Mouse (Mus musculus) bone marrow macrophage, adult 2 months (primary cell): ENCODE results near the gene Suds3. TPM values are rescaled to one million over a fixed set of nuclear protein-coding genes. Genes with fewer than 3 reads are reported as not detected.

Experiments
- H3K27ac ChIP-seq: 2 replicates; pipeline ENCODE4 v1.5.1; 2012; ENCODE audit warnings: low read depth, low read length; ENCODE audit not compliant: insufficient read depth
- H3K4me1 ChIP-seq: 2 replicates; pipeline ENCODE4 v1.6.1; 2012; ENCODE audit warnings: low read length; ENCODE audit not compliant: control insufficient read depth, insufficient read depth
- H3K4me3 ChIP-seq: 2 replicates; pipeline ENCODE4 v1.5.1; 2012; ENCODE audit warnings: mild to moderate bottlenecking, low read length, moderate library complexity; ENCODE audit not compliant: insufficient read depth
- CTCF ChIP-seq: IDR thresholded peaks from 2 replicates; pipeline ENCODE4 v1.5.1; 2012; ENCODE audit warnings: low read depth, mild to moderate bottlenecking, low read length, moderate library complexity
- POLR2A ChIP-seq: IDR thresholded peaks from 2 replicates; pipeline ENCODE4 v1.6.1; 2012; ENCODE audit warnings: mild to moderate bottlenecking, low read depth, low read length, borderline replicate concordance
- polyA plus RNA-seq: library from polyadenylated mRNA; stranded (reverse); fragments of >200 nt; gene quantifications from 2 replicates; pipeline ENCODE4 v1.2.4, GENCODE M21; 2012; ENCODE audit not compliant: missing spikeins, insufficient read depth, insufficient read length

The Suds3 gene
- polyA plus RNA-seq, 1 experiment, result 51.4 TPM

DNA sequence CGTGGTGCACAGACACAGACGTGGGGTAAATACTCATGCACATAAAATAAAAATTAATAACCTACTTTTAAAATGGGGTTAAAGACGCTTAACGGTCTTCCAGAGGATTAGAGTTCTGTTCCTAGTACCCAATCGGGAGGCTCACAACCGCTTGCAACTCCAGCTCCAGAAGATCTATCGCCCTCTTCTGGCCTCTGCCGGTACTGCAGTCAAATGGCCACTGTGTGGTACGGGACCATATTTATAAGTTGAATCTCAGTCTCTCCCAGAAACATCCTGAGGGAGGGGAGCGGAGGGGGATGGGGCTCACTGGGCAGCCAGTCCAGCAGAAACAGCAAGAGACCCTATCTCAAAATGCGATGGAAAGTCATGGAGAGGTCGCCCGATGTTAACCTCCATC lies 47.7 kb downstream of the Suds3 start:
- TF ChIP-seq CTCF (peak; percentile 77), POLR2A (no peak)
- H3K27ac ChIP-seq, result no peak overlapping the region
- H3K4me1 ChIP-seq, result 0 out of 2 replicates have a peak, but pooled peaks cover 2% of the 10 kb centered on the region
- no peak overlapping the region for H3K4me3 ChIP-seq

DNA sequence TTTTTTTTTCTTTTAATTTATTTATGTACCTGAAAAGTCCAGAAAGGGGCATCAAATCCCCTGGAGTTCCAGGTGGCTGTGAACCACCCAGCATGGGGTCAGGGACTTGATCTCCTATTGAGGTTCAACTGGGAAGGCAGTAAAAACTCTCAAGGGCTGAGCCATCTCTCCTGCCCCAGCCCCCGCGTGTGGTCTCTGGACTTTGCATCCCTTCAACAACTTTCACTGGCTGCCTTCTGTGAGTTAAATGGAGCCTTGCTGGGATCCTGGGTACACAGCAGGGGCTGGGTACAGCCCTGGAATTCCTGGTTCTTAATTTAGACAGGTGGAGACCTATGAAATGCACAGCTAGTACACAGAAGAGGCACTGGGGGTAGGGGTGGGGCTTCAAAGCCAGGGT lies 54.7 kb downstream of the Suds3 start:
- no peak for TF ChIP-seq CTCF
- no peaks in the 10 kb centered on the region for H3K4me1 ChIP-seq
- no peak overlapping the region for H3K27ac ChIP-seq
- H3K4me3 ChIP-seq, result no peak overlapping the region

DNA sequence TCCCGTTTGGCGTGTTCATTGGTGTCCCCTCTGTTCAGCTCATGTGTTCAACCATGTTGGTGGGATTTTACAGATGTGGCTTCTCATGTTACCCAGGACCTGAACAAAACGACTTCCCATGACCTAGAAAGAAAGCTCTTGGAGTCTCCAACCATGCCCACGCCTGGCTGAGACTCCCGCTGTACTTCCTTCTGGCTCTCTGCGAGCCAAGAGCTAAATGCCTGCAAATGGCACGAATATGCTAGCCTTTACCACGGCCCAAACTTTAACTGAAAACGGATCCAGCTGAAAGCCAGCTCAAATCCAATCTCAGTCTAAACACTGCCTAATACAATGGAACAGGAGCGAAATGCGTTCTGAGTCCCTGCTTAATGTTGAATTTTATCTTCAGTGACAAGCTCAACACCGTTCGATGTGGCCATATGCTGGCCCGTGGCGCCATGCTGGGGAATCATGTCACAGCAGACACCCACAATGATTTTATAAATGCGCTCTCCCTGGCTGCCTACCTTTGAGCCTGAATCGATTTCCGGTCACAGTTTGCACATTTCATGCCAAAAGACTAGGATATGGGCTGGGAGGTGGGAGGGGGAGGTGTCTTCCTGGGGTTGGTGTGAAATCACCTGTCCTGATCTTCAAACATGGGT lies 55.3 kb downstream of the Suds3 start:
- Histone ChIP-seq H3K4me1 (no peaks in the 10 kb centered on the region), H3K4me3 (no peak overlapping the region), H3K27ac (no peak overlapping the region)
- TF ChIP-seq CTCF, result no peak
- no peak for TF ChIP-seq POLR2A

DNA sequence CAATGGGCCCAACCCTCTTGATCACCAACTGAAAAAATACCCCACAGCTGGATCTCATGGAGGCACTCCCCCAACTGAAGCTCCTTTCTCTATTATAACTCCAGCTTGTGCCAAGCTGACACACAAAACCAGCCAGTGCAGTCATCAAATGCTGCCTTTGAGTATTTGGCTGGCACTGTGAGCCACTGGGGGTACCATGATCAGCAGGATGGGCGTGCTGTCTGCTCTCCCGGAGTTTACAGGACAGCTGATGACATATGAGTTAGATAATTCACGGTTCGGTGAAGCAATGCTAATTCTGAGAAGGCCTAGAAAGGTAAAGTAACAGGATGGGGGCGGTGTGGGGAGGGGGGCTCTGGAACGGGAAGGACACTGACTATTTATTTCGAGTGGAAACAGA lies 66.0 kb downstream of the Suds3 start:
- Histone ChIP-seq H3K4me1 (no peaks in the 10 kb centered on the region), H3K27ac (no peak overlapping the region), H3K4me3 (no peak overlapping the region)
- TF ChIP-seq POLR2A, result no peak
- no peak for TF ChIP-seq CTCF

DNA sequence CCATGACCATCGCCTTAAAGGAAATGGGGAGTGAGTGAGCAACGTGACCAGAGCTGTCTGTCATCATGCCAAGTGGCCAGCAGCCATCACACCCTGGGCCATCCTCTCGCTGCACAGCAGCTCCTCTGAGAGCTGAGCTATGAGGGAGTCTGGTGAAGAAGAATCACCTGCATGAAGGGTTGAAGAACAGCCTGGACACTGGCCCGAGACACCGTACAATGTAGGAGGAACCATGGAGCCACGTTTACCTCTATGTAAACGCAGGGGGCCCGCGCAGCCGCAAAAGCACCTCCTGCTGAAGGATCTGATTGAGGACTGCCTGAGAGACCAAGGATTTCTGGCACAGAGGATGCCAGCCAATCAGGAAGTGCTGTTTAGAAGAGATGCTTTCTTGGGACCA lies 70.8 kb downstream of the Suds3 start:
- TF ChIP-seq POLR2A (no peak), CTCF (no peak)
- H3K4me1 ChIP-seq, result no peaks in the 10 kb centered on the region
- H3K27ac ChIP-seq, result no peak overlapping the region
- H3K4me3 ChIP-seq, result no peak overlapping the region

DNA sequence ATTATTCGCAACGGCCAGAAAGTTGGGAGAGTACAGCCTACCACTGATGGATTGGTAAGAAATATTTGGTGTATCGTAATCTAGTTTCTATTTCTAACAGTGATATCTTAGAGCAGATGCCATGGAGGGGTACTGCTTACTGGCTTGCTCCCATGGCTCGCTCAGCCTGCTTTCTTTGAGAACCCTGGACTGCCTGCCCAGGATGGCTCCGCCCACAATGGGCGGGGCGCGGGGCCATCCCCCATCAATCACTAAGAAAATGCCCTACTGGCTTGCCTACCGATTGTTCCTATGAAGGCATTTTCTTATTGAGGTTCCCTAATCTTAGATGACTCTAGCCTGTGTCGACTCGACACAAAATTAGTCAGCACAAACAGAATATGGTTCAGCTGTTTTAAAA lies 73.3 kb downstream of the Suds3 start:
- Histone ChIP-seq H3K27ac (no peak overlapping the region), H3K4me1 (no peaks in the 10 kb centered on the region), H3K4me3 (no peak overlapping the region)
- TF ChIP-seq POLR2A (no peak), CTCF (no peak)

Other genes with a start within 250 kb of the Suds3 start
- gene Taok3, start 4.0 kb upstream of the Suds3 start, polyA plus RNA-seq, result 110 and 112 TPM in 2 replicates
- 104 and 117 TPM in 2 replicates for gene Pebp1, start 171.5 kb upstream of the Suds3 start, polyA plus RNA-seq
- gene Vsig10, start 203.0 kb upstream of the Suds3 start, polyA plus RNA-seq, result 1.4 and 2.3 TPM in 2 replicates
- 45.4 and 47.3 TPM in 2 replicates for gene Wsb2, start 241.2 kb upstream of the Suds3 start, polyA plus RNA-seq